Mouse (Mus musculus) 3134 (cell line): ENCODE measurements around the gene Lypd4.
A peak's percentile ranks its signal among the peaks of the same experiment; 100 is the strongest.

Source experiments
- DNase-seq: peaks from one replicate; pipeline ENCODE4 v3.0.0-alpha.2; 2011; ENCODE audit warnings: low spot score; ENCODE audit not compliant: insufficient read length; ENCODE audit errors: extremely low read depth

Lypd4 gene

GRCm38 (mm10) chr7:24889431-24890220 lies 19.9 kb upstream of the Lypd4 start:
- no peak for DNase-seq

GRCm38 (mm10) chr7:24887096-24887495 lies 17.4 kb upstream of the Lypd4 start:
- DNase-seq: no peak

GRCm38 (mm10) chr7:24886308-24886633 lies 16.5 kb upstream of the Lypd4 start:
- no peak for DNase-seq

- no peak for DNase-seq
Measured at GRCm38 (mm10) chr7:24885468-24886307, 15.9 kb upstream of the Lypd4 start.

- DNase-seq: no peak
Measured at GRCm38 (mm10) chr7:24884693-24885291, 15.1 kb upstream of the Lypd4 start.

- DNase-seq: peak; percentile 96
Measured at GRCm38 (mm10) chr7:24883896-24884692, 14.4 kb upstream of the Lypd4 start, which contains the start of gene Rps19. Gene Rps19, plus strand, starts transcription at chr7:24884371.

- no peak for DNase-seq
Measured at GRCm38 (mm10) chr7:24882416-24883199, 12.9 kb upstream of the Lypd4 start.

- no peak for DNase-seq
Measured at GRCm38 (mm10) chr7:24879620-24880019, 9.9 kb upstream of the Lypd4 start.

- no peak for DNase-seq
Measured at GRCm38 (mm10) chr7:24877588-24877987, 7.8 kb upstream of the Lypd4 start.

- no peak for DNase-seq
Measured at GRCm38 (mm10) chr7:24869080-24869479, 661 bp downstream of the Lypd4 start.

GRCm38 (mm10) chr7:24864156-24864555 lies 5.6 kb downstream of the Lypd4 start:
- no peak for DNase-seq

- no peak for DNase-seq
Measured at GRCm38 (mm10) chr7:24862853-24863252, 6.9 kb downstream of the Lypd4 start.

- DNase-seq: no peak
Measured at GRCm38 (mm10) chr7:24861913-24862312, 7.8 kb downstream of the Lypd4 start, which contains the start of gene Gm9844. Gene Gm9844, plus strand, starts transcription at chr7:24862213.

- DNase-seq: no peak
Measured at GRCm38 (mm10) chr7:24859234-24859633, 10.5 kb downstream of the Lypd4 start.

- no peak for DNase-seq
Measured at GRCm38 (mm10) chr7:24856460-24857120, 13.2 kb downstream of the Lypd4 start.

- DNase-seq: no peak
Measured at GRCm38 (mm10) chr7:24853695-24854094, 16.0 kb downstream of the Lypd4 start.

GRCm38 (mm10) chr7:24853233-24853563 lies 16.5 kb downstream of the Lypd4 start:
- no peak for DNase-seq

- DNase-seq: no peak
Measured at GRCm38 (mm10) chr7:24852557-24853232, 17.0 kb downstream of the Lypd4 start.
